Mouse (Mus musculus): ENCODE data around the gene Pigc.

- no peak for TF ChIP-seq POLR2A (IDR thresholded peaks at IDR 0.05; ENCODE audit: borderline replicate concordance, extremely low read depth, low read depth, low read length)
- TF ChIP-seq CTCF (IDR thresholded peaks at IDR 0.05; ENCODE audit: insufficient read depth, low read length) = no peak
Measured at GRCm38 (mm10) chr1:161957964-161958950, 10.7 kb upstream of the Pigc start.

Measured in lung, adult 2 months (tissue).